Mouse (Mus musculus) cerebellum, postnatal 25 days (tissue): ENCODE measurements around the gene Gm17490.
A peak's percentile ranks its signal among the peaks of the same experiment; 100 is the strongest.
"Not testable (repeated sequence)": the region's sequence is repeated elsewhere in the genome, so short reads cannot be mapped to it uniquely, and the experiment has no call there.

Experiments used
- DNase-seq, 2 experiments: peaks; one replicate each; pipeline ENCODE4 v3.0.0; 2021; ENCODE audit warnings: mixed read lengths in 2 of 2

The Gm17490 gene

GRCm38 (mm10) chr2:11623726-11624125, 2.3 kb downstream of the Gm17490 start:
- no peak for DNase-seq

- DNase-seq: no peak
Observed at GRCm38 (mm10) chr2:11623173-11623572, 2.9 kb downstream of the Gm17490 start.

- no peak for DNase-seq
Observed at GRCm38 (mm10) chr2:11619598-11619997, 6.5 kb downstream of the Gm17490 start.

- DNase-seq: no peak
Observed at GRCm38 (mm10) chr2:11616846-11617245, 9.2 kb downstream of the Gm17490 start.

- DNase-seq: not testable (repeated sequence)
Observed at GRCm38 (mm10) chr2:11612939-11613338, 13.1 kb downstream of the Gm17490 start.

- DNase-seq: not testable (repeated sequence)
Observed at GRCm38 (mm10) chr2:11606718-11607117, 19.3 kb downstream of the Gm17490 start.

- DNase-seq: no peak
Observed at GRCm38 (mm10) chr2:11604911-11605310, 21.2 kb downstream of the Gm17490 start.

- no peak for DNase-seq
Observed at GRCm38 (mm10) chr2:11604053-11604452, 22.0 kb downstream of the Gm17490 start, which contains the start of gene Rbm17. Rbm17 (minus strand) TSS chr2:11604153.

- DNase-seq: peak; percentile 97 to 98
Observed at GRCm38 (mm10) chr2:11602506-11603489, 23.3 kb downstream of the Gm17490 start.

- no peak for DNase-seq
Observed at GRCm38 (mm10) chr2:11601795-11602194, 24.3 kb downstream of the Gm17490 start.

GRCm38 (mm10) chr2:11597906-11598305, 28.2 kb downstream of the Gm17490 start:
- no peak for DNase-seq

GRCm38 (mm10) chr2:11596690-11597089, 29.4 kb downstream of the Gm17490 start:
- no peak for DNase-seq

- DNase-seq: no peak
Observed at GRCm38 (mm10) chr2:11587996-11588395, 38.1 kb downstream of the Gm17490 start.

GRCm38 (mm10) chr2:11579399-11579798, 46.7 kb downstream of the Gm17490 start:
- no peak for DNase-seq

GRCm38 (mm10) chr2:11578187-11578586, 47.9 kb downstream of the Gm17490 start:
- no peak for DNase-seq
